Mouse (Mus musculus) lung, adult 18-20 months (tissue): Measurements from ENCODE around the gene Mterf4.
"Not testable (repeated sequence)": the region's sequence is repeated elsewhere in the genome, so short reads cannot be mapped to it uniquely, and the experiment has no call there.

Experiments
- DNase-seq, 2 experiments: peaks; one replicate each; pipeline ENCODE4 v3.0.0; 2022; ENCODE audit warnings: mixed read lengths in 2 of 2

The Mterf4 gene

GRCm38 (mm10) chr1:93305581-93306337, at the start of gene Mterf4:
TSS of gene Mterf4 (minus strand) at chr1:93305915.
- DNase-seq: peak; percentile 82 to 84

DNA sequence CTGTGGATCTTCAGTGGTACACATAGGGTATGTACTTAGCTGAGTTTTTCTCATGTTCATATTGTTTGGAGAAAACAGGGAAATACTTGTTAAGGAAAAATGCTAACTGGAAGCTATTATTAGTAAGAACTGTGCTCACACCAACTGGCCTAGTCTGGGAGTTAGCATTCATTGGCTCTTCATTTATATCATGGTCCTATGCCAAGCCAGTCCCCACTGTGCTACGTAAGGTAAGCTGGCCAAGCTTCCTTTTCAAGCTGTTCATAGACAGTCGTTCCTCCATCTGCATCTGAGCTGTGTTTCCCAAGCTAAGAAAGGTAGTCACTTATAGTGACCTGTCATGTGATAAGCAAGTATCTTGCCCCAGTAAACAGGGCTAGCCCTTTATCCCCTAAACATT, 47.0 kb upstream of the Mterf4 start:
- DNase-seq: no peak

DNA sequence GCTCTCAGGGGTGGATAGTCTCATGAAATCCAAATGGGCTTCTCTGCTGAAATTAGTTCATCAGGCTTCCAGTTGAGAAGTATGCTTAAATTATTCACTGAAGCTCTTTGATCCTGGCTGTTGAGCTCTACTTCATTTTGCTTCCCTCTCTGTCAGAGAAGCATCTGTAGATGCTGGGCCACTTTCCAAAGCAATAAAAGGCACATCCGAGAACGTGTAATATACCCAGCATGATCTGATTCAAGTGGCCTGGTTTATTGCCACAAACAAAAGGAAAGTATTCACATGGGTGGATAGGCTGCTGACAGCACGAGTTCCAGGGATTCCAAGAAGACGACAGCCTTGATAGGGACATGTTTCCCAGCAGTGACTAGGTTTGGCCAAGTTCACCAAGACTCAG, 44.0 kb upstream of the Mterf4 start:
- no peak for DNase-seq

GRCm38 (mm10) chr1:93347176-93347575, 41.5 kb upstream of the Mterf4 start:
- no peak for DNase-seq

- peak; percentile 95 for DNase-seq
Observed at GRCm38 (mm10) chr1:93343504-93344047, 37.9 kb upstream of the Mterf4 start.

- peak; percentile 96 for DNase-seq
Observed at GRCm38 (mm10) chr1:93342648-93343503, 37.2 kb upstream of the Mterf4 start, which contains the start of the genes Ppp1r7 and Pask. TSS of gene Ppp1r7 (plus strand) at chr1:93342854. TSS of gene Pask (minus strand) at chr1:93343482.

DNA sequence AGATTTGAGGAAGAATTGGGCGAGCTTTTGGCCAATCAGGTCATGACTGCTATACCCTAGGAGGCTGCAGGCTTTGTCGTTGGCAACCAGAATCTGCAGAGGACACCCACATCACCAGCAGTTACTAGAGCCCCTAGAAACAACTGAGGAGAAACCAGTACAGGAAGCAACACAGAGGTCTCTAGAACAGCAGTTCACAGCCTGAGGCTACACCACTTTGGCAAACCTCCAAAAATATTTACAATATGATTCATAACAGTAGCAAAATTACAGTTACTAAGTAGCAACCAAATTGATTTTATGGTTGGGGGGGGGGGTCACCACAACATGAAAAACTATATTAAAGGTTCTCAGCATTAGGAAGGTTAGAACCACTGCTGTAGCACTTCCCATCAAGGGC, 28.9 kb upstream of the Mterf4 start:
- no peak for DNase-seq

- DNase-seq: no peak
Observed at GRCm38 (mm10) chr1:93326446-93326845, 20.7 kb upstream of the Mterf4 start.

- no peak for DNase-seq
Observed at GRCm38 (mm10) chr1:93323973-93324372, 18.3 kb upstream of the Mterf4 start.

GRCm38 (mm10) chr1:93300578-93300977, 5.1 kb downstream of the Mterf4 start:
- DNase-seq: peak in 1 of 2 experiments; percentile 20

- DNase-seq: peak; percentile 36 to 58
Observed at GRCm38 (mm10) chr1:93299791-93300190, 5.9 kb downstream of the Mterf4 start.

DNA sequence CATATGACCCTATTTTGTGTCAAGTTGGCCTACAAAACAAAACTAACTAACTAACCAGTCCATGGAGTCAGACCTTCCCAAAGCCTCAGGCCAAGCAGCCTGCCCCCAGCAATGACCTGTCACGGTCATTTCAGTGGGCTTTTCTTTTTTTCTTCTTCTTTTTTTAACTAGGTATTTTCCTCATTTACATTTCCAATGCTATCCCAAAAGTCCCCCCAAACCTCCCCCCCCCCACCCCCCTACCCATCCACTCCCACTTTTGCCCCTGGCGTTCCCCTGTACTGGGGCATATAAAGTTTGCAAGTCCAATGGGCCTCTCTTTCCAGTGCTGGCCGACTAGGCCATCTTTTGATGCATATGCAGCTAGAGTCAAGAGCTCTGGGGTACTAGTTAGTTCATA, 11.2 kb downstream of the Mterf4 start:
- not testable (repeated sequence) for DNase-seq

DNA sequence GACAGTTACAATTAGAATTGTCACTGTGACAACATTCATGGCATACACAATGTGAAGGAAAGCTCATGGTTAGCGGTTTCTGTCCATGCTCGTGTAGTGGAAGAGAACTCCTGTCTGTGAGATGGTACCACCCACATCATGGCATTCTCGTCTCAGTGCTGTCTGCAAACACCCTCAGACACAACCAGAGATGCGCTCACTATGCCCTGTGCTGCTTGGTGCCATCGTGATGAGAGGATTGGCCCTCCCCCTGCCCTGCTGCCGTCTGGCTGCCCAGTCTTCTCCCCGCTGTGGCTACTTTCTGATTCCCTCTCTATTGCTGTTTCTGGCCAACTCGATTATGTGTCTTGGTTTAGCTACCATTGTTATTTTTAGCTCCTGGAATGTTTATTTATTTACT, 13.7 kb downstream of the Mterf4 start:
- DNase-seq: no peak

DNA sequence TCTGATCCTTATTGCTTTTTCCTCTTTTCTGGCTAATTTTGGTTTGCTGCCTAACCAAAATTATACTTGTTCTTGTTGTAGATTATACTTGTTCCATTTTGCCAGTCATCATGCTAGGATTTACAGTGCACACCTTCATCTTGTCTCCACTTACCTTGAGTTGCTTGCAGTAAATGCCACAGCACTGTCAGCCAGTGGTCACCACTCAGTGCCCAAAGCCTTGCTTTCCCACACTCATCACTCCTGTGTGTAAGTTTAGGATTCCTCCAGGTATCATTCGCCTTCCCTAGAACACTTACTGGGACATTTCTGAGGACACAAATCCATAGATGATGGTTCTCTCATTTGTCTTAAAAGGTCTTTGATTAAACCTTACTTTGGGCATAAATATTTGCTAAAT, 14.1 kb downstream of the Mterf4 start:
- DNase-seq: no peak

DNA sequence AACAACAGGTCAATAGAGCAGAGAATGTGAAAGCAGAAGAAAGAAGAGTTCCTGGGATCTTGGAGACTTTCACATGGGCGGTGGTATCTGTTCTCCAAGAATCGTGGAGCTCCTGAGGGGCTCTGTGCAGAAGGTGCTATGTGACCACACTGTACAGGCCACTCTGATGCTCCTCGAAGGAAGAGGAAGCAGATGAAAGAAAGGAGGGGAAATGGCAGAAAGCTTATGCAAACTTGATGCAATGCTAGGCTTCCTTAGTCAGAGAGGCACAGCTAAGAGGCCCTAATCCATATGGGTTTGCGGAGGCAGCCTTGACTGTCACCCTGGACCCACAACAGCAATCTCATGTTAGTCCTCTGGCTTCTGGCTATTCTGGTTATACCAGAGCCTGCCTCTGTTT, 14.8 kb downstream of the Mterf4 start:
- no peak for DNase-seq

DNA sequence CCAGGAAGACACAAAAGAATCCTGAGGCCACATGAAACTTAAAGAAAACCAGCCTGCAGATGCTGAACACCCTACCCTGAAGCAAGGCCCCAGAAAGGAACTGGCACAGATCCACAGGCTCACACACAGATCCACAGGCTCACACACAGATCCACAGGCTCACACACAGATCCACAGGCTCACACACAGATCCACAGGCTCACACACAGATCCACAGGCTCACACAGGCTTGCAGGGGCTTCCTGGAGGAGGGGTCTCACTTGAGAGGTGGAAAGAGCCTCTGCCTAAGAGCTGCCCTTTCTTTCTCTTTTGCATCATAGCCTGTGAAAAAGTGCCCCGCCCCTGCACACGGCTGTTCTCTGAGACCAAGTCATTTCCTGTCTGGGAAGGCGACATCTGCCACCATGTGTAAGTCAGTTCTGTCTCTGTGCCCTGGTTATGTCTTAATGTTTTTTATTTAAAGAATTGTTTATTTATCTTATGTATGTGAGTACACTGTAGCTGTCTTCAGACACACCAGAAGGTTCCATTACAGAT, 16.0 kb downstream of the Mterf4 start:
- no peak for DNase-seq

DNA sequence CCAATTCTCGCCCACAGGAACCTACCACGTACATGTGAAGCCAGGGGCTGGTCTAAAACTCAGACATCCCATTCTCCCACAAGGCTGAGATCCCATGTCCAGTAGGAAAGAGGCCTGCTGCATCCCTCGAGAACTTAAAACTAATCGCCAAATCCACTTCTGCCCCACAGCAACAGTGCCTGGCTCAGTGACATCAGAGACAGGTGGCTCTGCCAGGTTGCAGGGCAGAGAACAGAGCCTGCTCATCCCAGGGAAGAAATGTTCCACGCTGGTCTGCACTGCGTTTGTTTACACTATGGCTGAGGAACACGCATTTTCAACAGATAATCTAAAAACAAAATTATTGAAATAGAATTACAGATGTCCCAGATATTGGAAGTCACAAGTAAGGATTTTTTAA, 28.7 kb downstream of the Mterf4 start:
- DNase-seq: no peak

- no peak for DNase-seq
Observed at GRCm38 (mm10) chr1:93275561-93275960, 30.2 kb downstream of the Mterf4 start.

DNA sequence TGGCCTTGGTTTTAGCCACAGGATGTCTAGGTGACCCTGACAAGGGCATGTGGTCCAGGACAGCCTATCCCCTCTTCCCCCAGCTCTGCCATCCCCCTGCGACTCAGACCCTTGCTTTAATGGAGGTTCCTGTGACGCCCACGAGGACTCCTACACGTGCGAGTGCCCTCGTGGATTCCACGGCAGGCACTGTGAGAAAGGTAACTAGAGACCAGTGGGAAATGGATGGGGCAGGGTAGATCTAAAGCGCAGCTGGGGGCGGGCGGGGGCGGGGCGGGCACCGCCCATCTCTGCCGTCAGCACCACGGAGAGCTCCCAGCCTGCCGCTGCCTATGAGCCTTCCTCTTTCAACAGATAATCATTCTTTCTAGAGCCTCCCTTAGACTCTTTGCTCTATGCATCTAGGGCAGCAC, 33.3 kb downstream of the Mterf4 start:
- DNase-seq: no peak

- no peak for DNase-seq
Observed at GRCm38 (mm10) chr1:93271751-93272150, 34.0 kb downstream of the Mterf4 start.

- no peak for DNase-seq
Observed at GRCm38 (mm10) chr1:93270516-93271240, 35.0 kb downstream of the Mterf4 start.

DNA sequence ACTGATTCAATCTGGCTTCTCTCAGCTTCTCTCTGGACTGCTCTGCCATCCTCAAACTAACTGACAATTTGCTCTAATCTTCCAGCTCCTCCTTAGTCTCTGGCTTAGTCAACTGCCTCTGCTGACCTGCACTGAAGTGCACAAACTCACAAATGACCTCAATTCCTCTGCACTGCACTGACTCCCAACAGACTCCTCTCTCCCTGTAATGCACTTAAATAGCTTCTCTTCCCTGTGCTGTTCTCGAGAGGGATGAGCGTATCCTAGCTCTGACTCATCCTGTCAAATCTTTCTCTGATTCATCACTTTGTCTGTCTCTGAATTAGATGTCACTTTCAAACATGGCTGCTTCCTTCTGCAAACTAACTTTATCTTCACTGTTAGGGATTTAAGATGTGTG, 37.5 kb downstream of the Mterf4 start:
- DNase-seq: no peak

DNA sequence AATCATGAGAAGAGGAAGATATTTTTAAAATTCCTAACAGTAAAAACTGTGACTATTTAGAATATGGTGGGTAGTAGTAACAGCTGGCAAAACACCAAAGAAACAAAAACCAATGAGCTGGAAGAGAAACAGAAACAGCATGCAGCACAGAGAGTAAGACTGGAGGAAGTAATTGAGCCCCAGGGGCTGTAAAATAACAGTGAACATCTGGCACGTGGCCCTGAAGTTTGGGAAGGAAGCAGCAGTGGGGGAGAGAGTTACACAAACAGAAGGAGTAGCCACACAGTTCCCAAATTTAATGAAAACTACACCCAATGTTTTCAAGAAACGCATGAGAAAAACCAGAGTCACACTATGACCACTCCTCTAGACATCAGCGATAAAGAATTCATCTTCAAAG, 38.5 kb downstream of the Mterf4 start:
- no peak for DNase-seq
